Mouse (Mus musculus) kidney, adult 2 months (tissue): Measurements from ENCODE around the gene Mboat7.
"Not testable (repeated sequence)": the region's sequence is repeated elsewhere in the genome, so short reads cannot be mapped to it uniquely, and the experiment has no call there.

ENCODE experiments used
- CTCF ChIP-seq: fragments of 200-500 bp; conservative IDR thresholded peaks from 2 replicates; pipeline ENCODE4 v1.5.1; 2011; ENCODE audit warnings: low read depth, mild to moderate bottlenecking, control low read depth, low read length, moderate library complexity, mixed read lengths; ENCODE audit not compliant: insufficient read depth, insufficient read length
- POLR2A ChIP-seq: fragments of 200-500 bp; IDR thresholded peaks from one replicate; pipeline ENCODE4 v1.6.1; 2011; ENCODE audit warnings: low read depth, low read length, control low read depth

- not testable (repeated sequence) for TF ChIP-seq CTCF, POLR2A
These were observed 15.2 kb upstream of the Mboat7 start for GRCm38 (mm10) chr7:3708447-3708980.
